Mouse (Mus musculus) spleen, adult 2 months (tissue): Measurements from ENCODE around the gene Tagln3.

ENCODE experiments used
- CTCF ChIP-seq: fragments of 200-500 bp; IDR thresholded peaks from 2 replicates; pipeline ENCODE4 v1.5.1; 2011; ENCODE audit warnings: mild to moderate bottlenecking, inconsistent platforms; ENCODE audit not compliant: insufficient read depth, insufficient read length, insufficient replicate concordance; ENCODE audit errors: extremely low read depth
- POLR2A ChIP-seq: fragments of 200-500 bp; IDR thresholded peaks from 2 replicates; pipeline ENCODE4 v1.6.1; 2011; ENCODE audit warnings: low read depth, low read length, inconsistent platforms

DNA sequence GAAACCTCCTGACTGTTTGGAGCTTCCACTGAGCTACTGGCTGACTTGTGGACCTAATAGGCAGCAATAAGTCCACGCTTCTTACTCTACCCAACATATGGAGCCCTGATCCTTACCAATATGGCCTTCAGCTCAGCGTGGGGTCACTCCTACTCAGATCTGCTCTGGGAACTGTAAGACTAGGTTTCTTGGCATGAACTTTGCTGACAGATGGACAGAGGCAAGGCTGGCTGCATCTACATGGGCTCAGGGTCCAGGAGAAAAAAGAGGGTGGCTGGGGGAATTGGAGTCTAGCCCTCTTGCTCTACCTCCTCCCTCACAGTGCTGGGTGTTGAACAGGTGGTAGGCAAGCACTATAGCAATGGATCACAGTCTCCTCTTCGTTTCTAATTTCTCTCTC lies 37.6 kb downstream of the Tagln3 start:
- TF ChIP-seq CTCF (no peak), POLR2A (no peak)
